Mouse (Mus musculus): ENCODE results near the gene Smyd1. TPM values are rescaled to one million over a fixed set of nuclear protein-coding genes. Genes with fewer than 3 reads are reported as not detected.
A peak's percentile ranks its signal among the peaks of the same experiment; 100 is the strongest.

The Smyd1 gene
- polyA plus RNA-seq, 1 experiment from 2014 or later, result 5.3 TPM

- Histone ChIP-seq H3K27ac (ENCODE audit: low read length) (no peak overlapping the region), H3K4me1 (ENCODE audit: control insufficient read depth, insufficient read depth, low read length) (no peaks in the 10 kb centered on the region), H3K9me3 (replicated peaks; ENCODE audit: control insufficient read depth, low read length) (no peaks in the 10 kb centered on the region), H3K4me2 (ENCODE audit: low read depth, low read length) (no peak overlapping the region), H3K4me3 (replicated peaks; ENCODE audit: low read length) (no peak overlapping the region), H3K36me3 (ENCODE audit: control insufficient read depth, insufficient read depth, low read length) (no peaks in the 10 kb centered on the region), H3K9ac (ENCODE audit: low read length) (no peak overlapping the region), H3K27me3 (ENCODE audit: control insufficient read depth, insufficient read depth, low read length) (no peaks in the 10 kb centered on the region)
- ATAC-seq (ENCODE audit: insufficient read depth, low FRiP score), result no peak
- WGBS, result 42% methylated on average over 3 of the region's 3 CpGs
Observed at GRCm38 (mm10) chr6:71298751-71299150, 23.3 kb downstream of the Smyd1 start.

- Histone ChIP-seq H3K9ac (ENCODE audit: low read length) (no peak overlapping the region), H3K4me3 (replicated peaks; ENCODE audit: low read length) (no peak overlapping the region), H3K27me3 (ENCODE audit: control insufficient read depth, insufficient read depth, low read length) (no peaks in the 10 kb centered on the region), H3K4me1 (ENCODE audit: control insufficient read depth, insufficient read depth, low read length) (no peaks in the 10 kb centered on the region), H3K9me3 (replicated peaks; ENCODE audit: control insufficient read depth, low read length) (no peaks in the 10 kb centered on the region), H3K4me2 (ENCODE audit: low read depth, low read length) (no peak overlapping the region), H3K27ac (ENCODE audit: low read length) (no peak overlapping the region), H3K36me3 (ENCODE audit: control insufficient read depth, insufficient read depth, low read length) (no peaks in the 10 kb centered on the region)
- WGBS, result 61% methylated on average over 2 of the region's 2 CpGs
- no peak for ATAC-seq (ENCODE audit: insufficient read depth, low FRiP score)
Observed at GRCm38 (mm10) chr6:71298051-71298450, 24.0 kb downstream of the Smyd1 start.

GRCm38 (mm10) chr6:71295303-71295702 lies 26.7 kb downstream of the Smyd1 start:
- H3K4me3 ChIP-seq (replicated peaks; ENCODE audit: low read length), result no peak overlapping the region

GRCm38 (mm10) chr6:71293509-71293908 lies 28.5 kb downstream of the Smyd1 start:
- H3K4me3 ChIP-seq (replicated peaks; ENCODE audit: low read length), result no peak overlapping the region
- ATAC-seq (ENCODE audit: insufficient read depth, low FRiP score), result no peak
- H3K27ac ChIP-seq (ENCODE audit: low read length), result no peak overlapping the region
- H3K9me3 ChIP-seq (replicated peaks; ENCODE audit: control insufficient read depth, low read length), result no peaks in the 10 kb centered on the region
- no peaks in the 10 kb centered on the region for H3K27me3 ChIP-seq (ENCODE audit: control insufficient read depth, insufficient read depth, low read length)
- H3K36me3 ChIP-seq (ENCODE audit: control insufficient read depth, insufficient read depth, low read length), result no peaks in the 10 kb centered on the region
- no peak overlapping the region for H3K9ac ChIP-seq (ENCODE audit: low read length)
- WGBS, result 85% methylated on average over 14 of the region's 14 CpGs
- H3K4me1 ChIP-seq (ENCODE audit: control insufficient read depth, insufficient read depth, low read length), result no peaks in the 10 kb centered on the region
- H3K4me2 ChIP-seq (ENCODE audit: low read depth, low read length), result no peak overlapping the region

More at GRCm38 (mm10) chr6:71295303-71295702, 26.7 kb downstream of the Smyd1 start:
- H3K4me2 ChIP-seq (ENCODE audit: low read depth, low read length), result no peak overlapping the region
- no peak overlapping the region for H3K27ac ChIP-seq (ENCODE audit: low read length)
- 76% methylated on average over 6 of the region's 6 CpGs for WGBS
- no peaks in the 10 kb centered on the region for H3K4me1 ChIP-seq (ENCODE audit: control insufficient read depth, insufficient read depth, low read length)
- no peak overlapping the region for H3K9ac ChIP-seq (ENCODE audit: low read length)
- H3K36me3 ChIP-seq (ENCODE audit: control insufficient read depth, insufficient read depth, low read length), result no peaks in the 10 kb centered on the region
- ATAC-seq (ENCODE audit: insufficient read depth, low FRiP score), result no peak
- H3K27me3 ChIP-seq (ENCODE audit: control insufficient read depth, insufficient read depth, low read length), result no peaks in the 10 kb centered on the region
- no peaks in the 10 kb centered on the region for H3K9me3 ChIP-seq (replicated peaks; ENCODE audit: control insufficient read depth, low read length)

- Histone ChIP-seq H3K36me3 (ENCODE audit: control insufficient read depth, insufficient read depth, low read length) (no peaks in the 10 kb centered on the region), H3K4me2 (ENCODE audit: low read depth, low read length) (no peak overlapping the region), H3K27ac (ENCODE audit: low read length) (no peak overlapping the region), H3K9ac (ENCODE audit: low read length) (no peak overlapping the region), H3K9me3 (replicated peaks; ENCODE audit: control insufficient read depth, low read length) (no peaks in the 10 kb centered on the region), H3K27me3 (ENCODE audit: control insufficient read depth, insufficient read depth, low read length) (no peaks in the 10 kb centered on the region), H3K4me1 (ENCODE audit: control insufficient read depth, insufficient read depth, low read length) (no peaks in the 10 kb centered on the region), H3K4me3 (replicated peaks; ENCODE audit: low read length) (no peak overlapping the region)
- no peak for ATAC-seq (ENCODE audit: insufficient read depth, low FRiP score)
- 38% methylated on average over 1 of the region's 1 CpGs for WGBS
Observed at GRCm38 (mm10) chr6:71279418-71279817, 42.6 kb downstream of the Smyd1 start.

GRCm38 (mm10) chr6:71274621-71275020 lies 47.4 kb downstream of the Smyd1 start:
- H3K4me3 ChIP-seq (replicated peaks; ENCODE audit: low read length), result no peak overlapping the region
- H3K27ac ChIP-seq (ENCODE audit: low read length), result no peak overlapping the region
- 80% methylated on average over 1 of the region's 1 CpGs for WGBS
- no peaks in the 10 kb centered on the region for H3K27me3 ChIP-seq (ENCODE audit: control insufficient read depth, insufficient read depth, low read length)
- no peak for ATAC-seq (ENCODE audit: insufficient read depth, low FRiP score)
- no peak overlapping the region for H3K9ac ChIP-seq (ENCODE audit: low read length)
- no peaks in the 10 kb centered on the region for H3K36me3 ChIP-seq (ENCODE audit: control insufficient read depth, insufficient read depth, low read length)
- H3K9me3 ChIP-seq (replicated peaks; ENCODE audit: control insufficient read depth, low read length), result no peaks in the 10 kb centered on the region
- no peak overlapping the region for H3K4me2 ChIP-seq (ENCODE audit: low read depth, low read length)
- H3K4me1 ChIP-seq (ENCODE audit: control insufficient read depth, insufficient read depth, low read length), result peaks cover 10% of the 10 kb centered on the region; the same call in 1 of the 2 replicates

- no peaks in the 10 kb centered on the region for H3K27me3 ChIP-seq (ENCODE audit: control insufficient read depth, insufficient read depth, low read length)
- H3K9ac ChIP-seq (ENCODE audit: low read length), result no peak overlapping the region
- no peak for ATAC-seq (ENCODE audit: insufficient read depth, low FRiP score)
- no peak overlapping the region for H3K27ac ChIP-seq (ENCODE audit: low read length)
- H3K4me2 ChIP-seq (ENCODE audit: low read depth, low read length), result no peak overlapping the region
- no peaks in the 10 kb centered on the region for H3K36me3 ChIP-seq (ENCODE audit: control insufficient read depth, insufficient read depth, low read length)
- H3K4me3 ChIP-seq (replicated peaks; ENCODE audit: low read length), result no peak overlapping the region
- 89% methylated on average over 1 of the region's 1 CpGs for WGBS
- peaks cover 10% of the 10 kb centered on the region; the same call in 1 of the 2 replicates for H3K4me1 ChIP-seq (ENCODE audit: control insufficient read depth, insufficient read depth, low read length)
- no peaks in the 10 kb centered on the region for H3K9me3 ChIP-seq (replicated peaks; ENCODE audit: control insufficient read depth, low read length)
Observed at GRCm38 (mm10) chr6:71273715-71274114, 48.3 kb downstream of the Smyd1 start.

- under 1% methylated on average over 11 of the region's 11 CpGs for WGBS
- H3K9me3 ChIP-seq (replicated peaks; ENCODE audit: control insufficient read depth, low read length), result no peaks in the 10 kb centered on the region
- H3K4me1 ChIP-seq (ENCODE audit: control insufficient read depth, insufficient read depth, low read length), result peaks cover 10% of the 10 kb centered on the region; the same call in 1 of the 2 replicates
- H3K4me2 ChIP-seq (ENCODE audit: low read depth, low read length), result peak overlapping the region; percentile 64
- no peak for ATAC-seq (ENCODE audit: insufficient read depth, low FRiP score)
- peak overlapping the region; percentile 56 for H3K4me3 ChIP-seq (replicated peaks; ENCODE audit: low read length)
- H3K36me3 ChIP-seq (ENCODE audit: control insufficient read depth, insufficient read depth, low read length), result no peaks in the 10 kb centered on the region
- H3K9ac ChIP-seq (ENCODE audit: low read length), result peak overlapping the region; percentile 86
- no peaks in the 10 kb centered on the region for H3K27me3 ChIP-seq (ENCODE audit: control insufficient read depth, insufficient read depth, low read length)
- peak overlapping the region; percentile 88 for H3K27ac ChIP-seq (ENCODE audit: low read length)
Observed at GRCm38 (mm10) chr6:71272316-71272741, 49.7 kb downstream of the Smyd1 start.

- H3K27me3 ChIP-seq (ENCODE audit: control insufficient read depth, insufficient read depth, low read length), result no peaks in the 10 kb centered on the region
- H3K4me2 ChIP-seq (ENCODE audit: low read depth, low read length), result peak within 1 kb of the TSS; percentile 77
- under 1% methylated on average over 73 of the region's 84 CpGs for WGBS
- no peaks in the 10 kb centered on the region for H3K9me3 ChIP-seq (replicated peaks; ENCODE audit: control insufficient read depth, low read length)
- H3K36me3 ChIP-seq (ENCODE audit: control insufficient read depth, insufficient read depth, low read length), result no peaks in the 10 kb centered on the region
- peak; percentile 97 for ATAC-seq (ENCODE audit: insufficient read depth, low FRiP score)
- H3K4me1 ChIP-seq (ENCODE audit: control insufficient read depth, insufficient read depth, low read length), result peaks cover 10% of the 10 kb centered on the region; the same call in 1 of the 2 replicates
- H3K27ac ChIP-seq (ENCODE audit: low read length), result peak within 1 kb of the TSS; percentile 88
- H3K4me3 ChIP-seq (replicated peaks; ENCODE audit: low read length), result peak within 1 kb of the TSS; percentile 56
- peak within 1 kb of the TSS; percentile 86 for H3K9ac ChIP-seq (ENCODE audit: low read length)
Observed at GRCm38 (mm10) chr6:71271389-71272315, 50.4 kb downstream of the Smyd1 start, which contains the start of gene Krcc1. TSS of gene Krcc1 (plus strand) at chr6:71271677.
